Mouse (Mus musculus): Measurements from ENCODE around the gene Scn4a.

Scn4a gene

GRCm38 (mm10) chr11:106272644-106273310 lies 80.3 kb downstream of the Scn4a start, which contains the start of gene Smarcd2:
TSS of gene Smarcd2 (minus strand) at chr11:106272972.
- peak; percentile 98 for DNase-seq (ENCODE audit: low read depth, low spot score)

DNA sequence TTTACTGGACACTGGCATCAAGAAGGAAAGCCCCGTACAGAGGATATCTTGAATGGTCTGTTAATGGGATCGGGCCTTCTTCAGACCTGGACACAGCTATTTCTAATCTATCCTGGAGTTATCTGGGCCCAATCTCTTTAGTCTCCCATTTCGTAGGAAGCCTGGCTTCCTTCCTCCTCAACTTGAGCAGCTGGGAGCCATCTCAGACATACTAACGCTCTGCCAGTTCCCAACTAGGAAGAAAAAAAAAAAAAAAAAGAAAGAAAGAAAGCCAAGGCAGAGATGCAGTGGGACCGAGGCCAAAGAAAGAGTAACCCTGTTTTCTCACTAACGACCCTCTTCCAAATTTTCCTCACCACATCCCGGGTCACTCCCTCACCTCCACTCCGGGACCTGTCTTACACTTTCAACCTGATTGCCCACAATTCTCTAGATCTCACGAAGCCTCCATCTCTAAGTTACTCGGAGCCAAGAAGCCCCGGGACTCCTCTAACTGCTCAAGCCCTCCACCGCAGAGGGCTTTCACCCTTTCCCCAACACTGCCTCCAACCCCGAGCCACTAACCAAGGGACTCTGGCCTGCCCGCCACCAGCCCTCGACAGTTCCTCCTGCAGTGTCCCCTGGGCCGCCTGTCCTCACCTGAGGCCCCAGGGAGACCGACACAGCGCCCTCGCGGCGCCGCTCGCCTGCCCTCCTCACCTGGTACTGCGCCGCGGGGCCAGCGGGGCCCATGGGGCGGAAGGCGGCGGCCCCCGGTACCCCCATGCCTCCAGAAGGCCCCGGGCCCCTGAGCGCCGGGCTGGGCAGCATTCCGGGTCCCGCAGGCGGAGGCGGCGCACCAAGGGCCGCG lies 81.1 kb downstream of the Scn4a start:
- DNase-seq (ENCODE audit: low read depth, low spot score), result no peak

DNA sequence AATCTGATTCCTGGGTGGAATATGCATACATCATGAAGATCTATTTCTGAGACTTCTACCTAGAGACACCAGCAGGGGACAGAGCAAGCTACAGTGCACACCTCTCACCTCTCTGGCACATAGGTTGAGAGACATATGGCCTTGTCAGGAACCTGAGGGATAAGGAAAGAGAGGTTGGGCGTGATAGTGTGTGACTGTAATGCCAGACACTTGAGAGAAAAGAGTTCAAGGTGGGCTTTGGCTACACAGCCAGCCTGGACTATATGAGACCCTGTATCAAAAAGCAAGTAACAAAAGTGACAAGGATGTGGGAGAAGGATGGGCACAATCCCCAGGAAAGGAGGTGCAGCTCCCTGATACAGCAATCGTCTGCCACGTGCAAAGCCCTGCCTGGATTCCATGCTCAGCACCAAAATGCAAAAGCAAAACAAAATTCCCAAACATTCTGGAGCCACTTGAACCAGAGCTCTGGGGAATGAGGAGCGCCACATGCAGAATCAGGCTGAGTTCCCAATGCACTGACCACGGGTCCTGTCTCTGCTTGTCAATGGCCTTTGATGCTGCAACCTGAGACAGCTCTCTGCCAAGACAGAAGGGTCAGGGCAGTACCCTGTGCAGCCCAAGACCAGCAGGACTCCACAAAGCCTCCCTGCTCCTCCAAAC lies 81.8 kb downstream of the Scn4a start:
- DNase-seq (ENCODE audit: low read depth, low spot score), result no peak

DNA sequence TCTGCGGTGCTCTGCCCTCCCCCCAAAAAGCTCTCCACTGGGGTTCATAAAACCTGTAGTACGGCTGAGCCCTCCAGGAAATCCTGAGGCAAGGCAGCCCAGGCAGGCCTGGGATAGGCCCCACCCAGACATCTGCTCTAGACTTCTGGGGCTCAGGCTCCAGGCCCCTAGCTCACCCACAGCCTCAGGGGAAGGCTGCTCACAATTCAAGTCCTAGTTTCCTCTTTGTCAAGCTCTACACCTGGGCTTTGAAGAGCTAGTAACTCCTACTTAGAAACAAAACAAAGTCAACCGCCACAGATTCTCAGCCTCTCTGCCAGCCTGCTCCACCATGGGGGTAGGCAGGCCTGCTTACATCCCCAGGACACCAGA lies 84.0 kb downstream of the Scn4a start:
- DNase-seq (ENCODE audit: low read depth, low spot score), result no peak
